1 mouse cellular context compared by ENCODE assay signal in the genomic region with DNA sequence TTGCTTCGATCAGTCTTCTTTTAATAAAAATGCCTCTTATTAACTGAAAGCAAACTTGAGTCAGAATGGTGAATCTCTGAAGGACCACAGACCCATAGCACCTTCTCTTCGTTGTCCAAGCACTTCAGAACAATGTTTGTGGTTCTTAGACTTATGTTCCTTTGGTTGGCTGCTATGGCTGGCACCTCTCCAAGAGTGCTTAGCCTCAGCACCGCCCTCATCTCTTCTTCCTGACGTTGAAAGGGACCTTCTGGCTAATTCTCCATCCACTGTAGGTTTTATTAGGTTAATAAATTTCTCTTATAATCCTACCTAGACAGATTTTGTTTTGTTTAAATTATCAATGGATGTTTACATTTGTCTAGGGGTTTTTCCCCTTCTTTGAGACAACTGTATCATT.
TF ChIP-seq lines count a peak whose summit lies in the region.

No protein-coding gene starts in this region.

TF ChIP-seq in MEL, 35 proteins besides CTCF, POLR2A, EP300 and RAD21 (continued from another document):
- TF ChIP-seq GATA1 (IDR thresholded peaks at IDR 0.05; ENCODE audit: low read depth, low read length) (no peak), JUND (IDR thresholded peaks at IDR 0.05; ENCODE audit: low read depth, low read length) (no peak), CHD1 (IDR thresholded peaks at IDR 0.05; ENCODE audit: low read depth, low read length) (no peak), MXI1 (IDR thresholded peaks at IDR 0.05; ENCODE audit: low read depth, low read length) (no peak), RCOR1 (IDR thresholded peaks at IDR 0.05; ENCODE audit: low read depth, low read length) (no peak), HCFC1 (IDR thresholded peaks at IDR 0.05; ENCODE audit: low read depth, low read length) (no peak), TAL1 (IDR thresholded peaks at IDR 0.05; ENCODE audit: low read length) (no peak), KAT2A (conservative IDR thresholded peaks at IDR 0.05; ENCODE audit: low read depth, low read length) (no peak), ZKSCAN1 (IDR thresholded peaks at IDR 0.05; ENCODE audit: low read depth, low read length) (no peak), POLR2AphosphoS5 (IDR thresholded peaks at IDR 0.05; ENCODE audit: borderline replicate concordance, low read depth, low read length) (no peak)
